Mouse (Mus musculus) gastrocnemius, postnatal 14 days (tissue): ENCODE data around the gene Pcbp1. TPM values are rescaled to one million over a fixed set of nuclear protein-coding genes. Genes with fewer than 3 reads are reported as not detected.
"Not testable (repeated sequence)": the region's sequence is repeated elsewhere in the genome, so short reads cannot be mapped to it uniquely, and the experiment has no call there.

Source experiments
- DNase-seq: peaks from one replicate; pipeline ENCODE4 v3.0.0; 2021; ENCODE audit warnings: mixed read lengths
- intact Hi-C: fragments of 180-260 bp; cut with DNase I; formaldehyde crosslinking; loops from one replicate; pipeline ENCODE4 v1.15.1; 2025; ENCODE audit warnings: low total_unique reads
- total RNA-seq, 2 experiments: library from RNA; stranded (reverse); gene quantifications; 2 replicates each; pipeline ENCODE4 v1.2.3; 2021

The Pcbp1 gene
- total RNA-seq, 2 experiments from 2014 or later, result 128 to 164 TPM

DNA sequence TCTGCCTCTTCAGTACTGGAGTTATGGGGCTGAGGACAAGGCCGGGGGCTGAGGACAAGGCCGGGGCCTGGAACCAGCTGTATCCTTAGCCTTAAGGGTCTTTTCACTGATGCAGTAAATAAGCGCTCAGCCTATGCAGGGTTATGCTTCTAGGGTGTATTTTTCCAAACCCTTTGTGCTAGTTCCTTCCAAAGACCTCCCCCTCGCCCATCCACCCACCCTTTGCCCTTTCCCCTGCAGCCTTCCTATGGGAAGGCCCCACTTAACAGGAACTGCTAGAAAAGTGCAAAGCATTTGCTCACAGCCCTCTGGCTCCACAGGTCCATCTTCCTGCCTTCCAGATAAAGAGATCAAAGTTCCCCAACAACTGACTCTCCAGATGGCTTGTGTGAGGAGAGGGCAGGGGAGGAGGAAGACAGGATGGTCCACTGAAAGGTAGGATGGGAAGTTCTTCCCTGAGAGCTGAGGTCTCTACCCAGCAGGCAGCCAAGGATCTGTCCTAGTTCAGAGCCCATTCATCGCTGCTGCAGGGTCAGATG lies 26.5 kb downstream of the Pcbp1 start:
- intact Hi-C loops, result no loop called here
- DNase-seq, result no peak

DNA sequence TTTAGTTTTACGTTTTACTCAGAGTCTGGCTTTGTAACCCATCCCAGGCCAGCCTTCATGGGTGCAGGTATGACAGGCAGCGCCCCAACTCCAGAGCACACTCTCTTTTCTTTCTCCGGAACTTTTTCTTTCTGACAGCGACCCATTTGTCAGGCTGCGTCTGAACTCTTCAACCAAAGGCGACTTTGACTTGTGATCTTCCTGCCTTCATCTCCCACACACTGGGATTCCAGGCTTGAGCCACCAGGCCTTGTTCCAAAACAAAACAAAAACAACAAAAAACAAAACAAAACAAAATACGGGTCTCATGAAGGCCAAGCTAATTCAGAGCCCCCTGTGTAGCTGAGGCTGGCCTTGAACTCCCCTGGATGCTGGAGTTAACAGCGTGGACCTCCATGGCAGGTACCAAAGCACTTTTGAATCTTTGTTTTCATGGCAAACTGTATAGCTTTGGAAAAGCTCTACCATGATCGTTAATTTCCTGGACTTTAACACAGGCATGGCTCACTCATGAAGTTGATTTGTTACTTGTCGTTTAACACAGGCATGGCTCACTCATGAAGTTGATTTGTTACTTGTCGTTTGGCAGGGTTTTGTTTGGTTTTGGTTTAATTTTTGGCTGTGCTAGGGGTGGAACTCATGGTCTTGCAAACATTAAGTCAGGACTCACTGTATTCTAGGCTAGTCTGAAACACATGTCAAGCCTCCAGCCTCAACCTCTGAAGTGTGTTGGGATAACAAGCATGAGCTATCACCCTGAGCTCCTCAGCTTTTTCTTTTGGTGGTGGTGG lies 28.0 kb downstream of the Pcbp1 start:
- no peak for DNase-seq
- intact Hi-C loops, result no loop called here

DNA sequence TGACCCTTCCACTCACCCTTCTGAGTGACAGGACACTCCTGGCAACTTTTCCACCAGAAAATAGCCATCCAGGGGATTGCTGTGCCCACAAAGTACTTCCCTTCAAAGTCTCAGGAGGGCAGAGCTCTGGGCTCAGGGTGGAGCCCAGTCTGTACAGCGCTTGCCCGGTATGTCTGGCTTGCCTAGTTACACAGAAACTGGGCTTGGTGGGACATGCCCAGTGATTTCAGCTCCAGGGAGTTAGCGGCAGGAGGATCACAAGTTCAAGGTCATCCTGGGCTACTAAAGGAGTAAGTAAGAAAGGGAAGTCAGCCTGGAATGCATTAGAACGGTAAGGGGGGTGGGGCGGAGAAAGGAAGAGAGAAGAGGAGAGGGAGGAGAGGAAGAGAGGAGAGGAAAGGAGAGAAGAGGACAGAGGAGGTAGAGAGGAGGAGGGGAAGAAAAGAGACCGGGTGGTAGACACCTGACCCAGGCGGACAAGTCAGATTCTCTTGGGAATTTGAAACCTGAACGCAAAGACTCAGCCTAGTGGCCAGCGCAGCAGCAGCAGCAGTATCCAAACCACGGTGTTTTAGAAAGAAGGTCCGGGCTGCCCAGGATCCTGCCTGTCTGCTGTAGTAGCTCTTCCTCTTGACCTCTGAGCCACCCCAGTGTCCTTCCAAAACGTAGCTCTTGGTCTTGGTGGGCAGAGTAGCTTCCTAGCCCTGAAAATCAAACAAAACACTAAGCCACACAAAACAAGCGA lies 28.9 kb downstream of the Pcbp1 start:
- DNase-seq, result no peak
- intact Hi-C loops, result no loop called here

DNA sequence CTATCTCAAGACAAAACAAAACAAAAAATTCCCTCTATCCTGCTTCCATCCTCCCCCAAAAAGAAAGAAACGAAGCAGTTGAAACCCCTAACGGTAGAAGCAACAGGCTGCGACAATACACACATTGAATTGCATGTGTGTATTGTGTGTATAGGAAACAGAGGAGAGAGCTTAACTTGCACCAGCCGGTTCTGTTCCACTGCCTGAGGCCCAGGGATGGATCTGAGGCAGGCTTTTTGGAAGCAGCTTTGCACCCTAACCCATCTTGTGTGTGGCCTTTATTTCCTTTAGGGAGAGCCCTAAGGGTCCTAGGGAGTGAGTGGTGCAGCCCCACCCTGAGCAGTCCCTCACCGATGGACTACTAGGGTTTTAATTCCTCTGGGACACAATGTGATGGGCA lies 29.5 kb downstream of the Pcbp1 start:
- intact Hi-C loops, result no loop called here
- DNase-seq, result no peak

DNA sequence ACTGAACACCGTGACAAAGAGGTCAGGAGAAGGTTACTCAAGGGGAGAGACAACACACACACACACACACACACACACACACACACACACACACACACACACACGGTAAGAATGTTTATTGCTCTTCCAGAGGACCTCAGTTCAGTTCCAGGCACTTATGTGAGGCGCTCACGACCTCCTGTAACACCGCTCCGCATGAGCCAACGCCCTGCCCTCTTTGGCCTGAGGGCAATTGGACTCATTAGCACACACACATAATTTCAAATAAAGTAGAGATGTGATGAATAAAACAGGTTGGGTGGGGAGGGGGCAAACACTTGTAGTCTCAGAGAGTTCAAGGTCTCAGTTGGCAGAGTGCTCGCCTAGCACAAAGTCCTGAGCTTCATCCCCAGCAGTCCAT lies 30.0 kb downstream of the Pcbp1 start:
- no peak for DNase-seq
- intact Hi-C loops, result no loop called here

DNA sequence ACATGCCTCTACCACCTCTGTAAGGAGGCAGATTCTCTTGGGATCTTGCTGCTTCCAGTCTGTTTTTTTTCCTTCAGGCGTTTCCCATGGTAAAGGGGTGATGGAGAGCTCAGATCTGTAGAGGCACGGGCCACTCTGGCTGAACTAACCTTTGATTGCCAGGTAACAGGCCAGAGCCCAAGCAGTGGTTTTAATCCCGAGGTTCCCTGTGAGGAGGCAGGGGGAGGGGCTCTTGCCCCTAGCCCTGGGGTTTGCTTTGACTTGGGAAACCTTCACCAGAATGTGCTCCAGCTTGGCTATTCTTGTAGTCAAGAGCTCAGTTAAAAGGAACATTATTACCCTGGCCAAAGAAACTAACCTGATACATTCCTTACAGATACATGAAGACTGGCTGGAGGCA lies 30.5 kb downstream of the Pcbp1 start:
- intact Hi-C loops, result no loop called here
- no peak for DNase-seq

DNA sequence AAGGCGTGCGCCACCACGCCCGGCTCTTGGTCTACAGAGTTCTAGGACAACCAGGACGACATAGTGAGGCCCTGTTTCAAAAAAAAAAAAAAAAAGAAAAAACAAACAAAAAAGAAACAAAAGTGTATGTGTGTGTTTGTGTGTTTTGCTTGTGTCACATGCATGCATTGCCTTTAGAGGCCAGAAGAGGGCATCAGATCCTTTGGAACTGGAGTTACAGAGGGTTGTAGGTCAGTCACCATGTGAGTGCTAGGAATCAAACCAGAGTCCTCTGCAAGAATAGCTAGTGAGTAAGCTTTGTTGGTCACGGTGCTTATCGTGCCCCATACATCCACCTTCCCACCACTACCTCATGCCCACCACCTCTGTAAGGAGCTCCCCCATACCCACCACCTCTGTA lies 31.4 kb downstream of the Pcbp1 start:
- intact Hi-C loops, result no loop called here
- DNase-seq, result no peak

DNA sequence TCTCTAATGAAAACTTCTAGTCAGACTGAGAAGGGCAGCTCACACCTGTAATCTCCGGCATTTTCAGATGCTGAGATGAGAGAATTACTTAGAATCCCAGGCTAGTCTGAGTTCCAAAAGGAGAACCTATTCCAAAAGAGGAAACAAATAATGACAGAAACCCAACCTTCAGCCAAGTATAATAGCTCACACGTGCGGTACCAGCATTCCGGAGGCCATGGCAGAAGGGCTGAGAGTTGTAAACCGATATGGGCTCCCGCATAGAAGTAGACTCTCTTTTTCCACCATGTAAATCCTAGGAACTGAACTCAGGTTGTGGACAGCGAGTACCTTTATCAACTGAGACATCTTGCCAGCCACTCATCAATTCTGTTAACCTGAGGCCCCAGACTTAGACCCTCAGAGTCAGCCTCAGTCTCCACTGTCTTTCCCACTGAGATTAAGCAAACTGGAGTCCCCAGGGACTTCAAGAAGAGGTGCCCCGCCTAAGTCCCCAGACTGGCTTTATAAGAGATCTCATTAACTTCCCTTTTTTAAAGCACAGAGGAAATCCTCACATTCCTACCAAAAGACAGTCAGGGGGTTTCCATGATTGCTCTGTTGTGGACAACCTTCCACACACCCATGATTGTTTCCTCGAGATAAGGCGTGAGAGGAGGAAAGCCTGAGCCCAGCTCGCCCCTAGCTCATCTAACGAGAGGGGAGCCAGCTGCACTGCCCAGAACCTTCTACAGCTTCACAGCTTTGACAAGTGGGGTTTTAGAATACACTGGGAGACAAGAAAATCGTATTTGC lies 32.5 kb downstream of the Pcbp1 start:
- intact Hi-C loops, result no loop called here
- DNase-seq, result no peak

DNA sequence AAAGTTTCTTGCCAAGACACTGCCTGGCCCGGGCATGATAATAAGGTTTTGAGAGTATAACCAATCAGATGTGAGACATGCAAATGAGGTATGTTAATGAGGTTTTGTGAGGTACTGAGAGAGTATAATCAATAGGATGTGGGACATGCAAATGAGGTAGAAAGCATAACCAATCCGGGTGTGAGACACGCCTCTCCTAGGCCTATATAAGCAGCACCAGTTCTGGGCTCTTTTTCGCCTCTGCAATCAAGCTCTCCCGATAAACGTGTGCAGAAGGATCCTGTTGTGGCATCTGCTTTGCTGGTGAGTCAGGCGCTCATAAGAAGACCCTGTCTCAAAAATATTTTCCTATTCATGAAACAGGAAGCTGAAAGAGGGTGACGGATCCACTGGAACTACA lies 35.7 kb downstream of the Pcbp1 start:
- DNase-seq, intact Hi-C loops: not testable (repeated sequence)

DNA sequence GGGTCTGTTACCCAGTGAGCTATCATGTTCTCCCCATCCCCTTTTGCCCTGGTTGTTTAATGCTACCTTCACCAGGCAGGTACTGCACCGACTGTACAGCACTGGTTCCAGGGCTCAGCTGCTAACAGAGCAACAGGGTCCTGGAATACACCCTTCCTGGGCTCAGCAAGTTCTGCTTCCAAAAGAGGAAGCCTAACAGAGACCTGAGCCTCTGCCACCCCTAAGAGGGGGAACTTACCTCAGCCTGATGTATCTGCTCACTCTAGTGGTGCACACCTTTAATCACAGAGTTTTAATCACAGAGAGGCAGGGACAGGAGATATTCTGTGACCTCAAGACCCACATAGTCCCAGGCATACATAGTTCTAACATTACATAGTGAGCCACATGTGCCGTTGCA lies 36.2 kb downstream of the Pcbp1 start:
- intact Hi-C loops, result loop anchor here (5.0 kb wide), 1 partner anchor 32 kb away; no protein-coding TSS in a partner anchor
- DNase-seq, result no peak

DNA sequence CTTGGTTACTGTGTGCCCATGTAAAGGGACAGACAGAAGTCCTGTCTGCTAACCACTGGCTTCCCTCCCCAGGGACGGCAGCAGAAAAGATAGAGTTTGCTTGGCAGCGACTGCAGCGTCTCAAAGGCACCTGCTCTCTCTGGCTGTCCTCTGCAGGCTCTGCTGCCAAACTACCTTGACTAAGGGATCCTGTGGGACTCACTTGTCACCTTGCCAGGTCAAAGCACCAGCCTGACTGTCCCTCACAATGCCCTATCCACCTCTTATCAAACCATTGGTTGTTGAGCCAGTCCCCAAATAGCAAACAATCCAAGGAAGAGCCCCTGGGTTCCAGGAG lies 38.0 kb downstream of the Pcbp1 start:
- DNase-seq, result peak; percentile 59
- intact Hi-C loops, result loop anchor here (5.0 kb wide), 1 partner anchor 34 kb away; no protein-coding TSS in a partner anchor

DNA sequence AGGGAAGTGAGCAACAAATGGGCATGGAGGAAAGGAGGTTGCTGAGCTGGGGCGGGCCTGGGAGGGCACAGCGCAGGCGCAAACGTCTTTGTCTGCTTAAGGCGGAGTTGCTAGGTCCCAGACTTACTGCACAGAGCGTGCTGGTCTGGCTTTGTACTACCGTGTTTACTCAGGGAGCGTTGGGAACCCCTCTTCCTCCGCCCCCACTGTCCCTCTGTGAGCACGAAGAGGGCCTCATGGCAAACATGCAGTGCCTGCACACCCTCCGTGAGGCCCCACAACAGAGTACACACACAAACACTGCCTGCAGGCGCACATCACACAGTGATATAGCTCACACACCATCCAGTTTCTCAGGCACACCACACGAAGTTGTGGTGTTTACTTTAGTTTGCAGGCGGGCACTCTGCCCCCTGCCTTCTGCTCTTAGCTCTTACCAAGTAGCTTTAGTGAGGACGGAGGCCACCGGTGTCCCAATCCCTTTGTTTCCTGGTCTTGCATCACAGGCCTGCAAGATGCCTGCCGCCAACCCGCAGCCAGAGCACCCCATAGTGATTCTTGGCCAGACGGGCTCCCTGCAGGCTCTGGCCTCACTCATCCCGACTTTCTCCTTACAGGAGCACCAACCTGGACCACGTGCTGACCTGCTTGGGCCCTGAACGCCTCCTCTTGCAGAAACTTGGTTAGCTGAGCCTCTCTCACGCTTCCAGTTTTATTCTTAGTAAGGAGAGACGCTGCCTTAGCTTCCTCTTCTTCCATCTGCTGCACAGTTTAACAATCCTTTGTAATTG lies 38.6 kb downstream of the Pcbp1 start:
- DNase-seq, result peak; percentile 87
- intact Hi-C loops, result loop anchor here (5.0 kb wide), 1 partner anchor 35 kb away; no protein-coding TSS in a partner anchor

DNA sequence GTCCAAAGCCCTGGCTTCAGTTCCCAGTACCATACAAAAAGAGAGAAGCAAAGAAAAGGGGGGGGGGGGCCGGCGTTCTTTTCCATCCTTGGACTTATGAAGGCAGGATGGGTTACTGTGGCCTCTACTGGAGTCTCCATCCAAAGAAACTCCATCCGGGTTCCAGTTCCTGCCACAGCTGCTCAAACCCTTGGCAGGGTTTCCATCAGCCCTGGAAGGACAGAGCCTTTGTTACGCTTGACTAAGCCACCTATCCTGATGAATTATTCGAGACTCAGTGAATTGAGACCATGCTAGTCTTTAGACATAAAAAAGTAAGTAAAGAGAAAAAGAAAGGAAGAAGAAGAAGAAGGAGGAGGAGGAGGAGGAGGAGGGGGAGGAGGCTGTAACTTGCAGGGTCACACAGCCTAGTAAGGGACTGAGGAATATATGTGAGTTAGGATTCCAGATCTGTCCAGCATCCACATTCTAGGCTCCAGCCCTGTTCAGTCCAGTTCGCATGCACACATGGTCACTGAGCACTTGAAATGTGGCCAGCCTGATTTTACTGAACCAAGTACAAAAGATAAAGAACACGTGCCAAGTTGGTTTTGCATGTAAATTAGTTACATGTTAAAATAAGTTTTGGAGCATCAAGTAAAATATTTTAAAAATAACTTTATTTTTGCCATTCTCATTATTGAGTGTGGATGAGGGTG lies 40.0 kb downstream of the Pcbp1 start:
- intact Hi-C loops, result loop anchor here (5.0 kb wide), 1 partner anchor 36 kb away; no protein-coding TSS in a partner anchor
- peak; percentile 35 for DNase-seq

DNA sequence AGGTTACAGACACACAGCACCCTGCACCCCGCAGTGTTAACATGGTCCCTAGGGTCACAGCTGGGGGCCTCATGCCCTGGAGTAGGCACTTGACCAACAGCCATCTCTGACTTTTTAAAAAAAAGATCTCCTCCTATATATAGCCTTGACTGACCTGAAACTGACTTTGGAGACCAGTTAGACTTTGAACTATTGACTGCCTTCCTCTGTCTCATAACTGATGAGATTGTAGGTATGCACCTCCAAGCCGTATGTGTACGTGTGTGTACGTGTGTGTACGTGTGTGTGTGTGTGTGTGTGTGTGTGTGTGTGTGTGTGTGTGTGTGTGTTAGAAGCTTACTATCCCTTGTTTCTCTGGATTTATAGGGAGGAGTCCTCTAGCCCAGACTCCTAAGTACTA lies 44.2 kb downstream of the Pcbp1 start:
- no peak for DNase-seq
- intact Hi-C loops, result no loop called here

DNA sequence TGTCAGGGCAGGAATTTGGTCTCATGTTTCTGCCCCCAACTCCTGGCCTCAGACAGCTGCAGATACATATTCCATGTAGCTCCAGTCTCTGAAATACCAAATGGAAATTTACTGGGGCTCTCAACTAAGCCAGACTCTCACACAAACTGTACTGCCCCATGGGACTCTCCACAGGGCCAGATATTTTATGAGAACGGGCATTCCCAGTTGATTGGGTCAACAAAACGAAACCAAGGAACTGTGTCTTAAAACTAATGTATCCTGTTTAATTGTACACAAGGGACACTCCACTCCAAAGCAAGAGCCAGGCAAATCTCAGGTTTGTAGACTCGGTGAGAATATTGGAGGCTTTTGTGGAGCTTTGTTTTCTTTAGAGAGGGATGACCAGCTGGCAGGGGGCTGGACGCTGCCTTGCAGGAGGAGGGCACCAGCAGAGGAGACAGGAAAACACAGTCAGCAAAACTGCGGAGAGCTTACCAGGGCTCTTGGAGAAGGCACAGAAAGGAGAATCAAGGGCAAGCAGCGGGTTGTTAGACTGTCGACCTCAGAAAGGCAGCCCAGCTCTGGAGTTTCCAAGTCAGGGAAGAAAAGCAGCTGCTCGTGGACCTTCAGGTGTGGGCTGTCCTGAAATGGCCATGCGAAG lies 45.8 kb downstream of the Pcbp1 start:
- DNase-seq, result peak; percentile 60
- intact Hi-C loops, result no loop called here

DNA sequence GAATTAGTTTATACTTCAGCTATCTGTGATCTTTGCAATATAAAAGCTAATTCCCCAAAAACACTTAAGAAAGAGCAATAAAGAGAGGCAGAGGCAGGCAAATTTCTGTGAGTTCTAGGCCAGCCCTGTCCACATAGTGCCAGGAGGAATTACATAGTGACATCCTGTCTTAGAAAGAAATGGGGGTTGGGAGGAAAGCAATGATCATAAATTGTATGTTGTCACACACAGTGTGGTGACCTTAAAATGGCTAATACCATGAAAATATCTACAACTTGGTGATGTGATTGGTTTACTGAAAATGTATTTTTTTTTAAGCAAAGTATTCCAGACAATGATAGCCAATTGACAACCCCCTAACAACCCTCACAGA lies 46.3 kb downstream of the Pcbp1 start:
- intact Hi-C loops, result no loop called here
- no peak for DNase-seq

DNA sequence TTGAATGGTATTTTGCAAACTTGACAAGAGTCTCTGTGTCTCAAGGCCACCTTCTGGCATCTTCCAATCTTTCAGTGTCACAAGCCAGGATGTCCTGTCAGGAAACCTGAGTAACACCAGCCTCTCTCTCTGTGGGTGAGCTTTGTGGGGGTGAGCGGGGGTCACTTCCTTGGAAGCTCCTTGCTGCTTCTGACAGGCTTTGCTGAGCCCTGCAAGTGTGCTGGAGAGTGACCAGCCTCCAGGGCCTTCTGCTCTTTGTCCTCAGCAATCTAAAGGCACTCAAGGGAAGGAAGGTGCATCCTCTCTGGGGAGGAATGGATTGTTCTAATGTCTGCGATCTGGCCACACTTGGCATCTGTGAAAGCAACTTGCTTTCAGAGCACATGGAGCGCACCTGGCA lies 46.8 kb downstream of the Pcbp1 start:
- intact Hi-C loops, result no loop called here
- DNase-seq, result peak; percentile 33

DNA sequence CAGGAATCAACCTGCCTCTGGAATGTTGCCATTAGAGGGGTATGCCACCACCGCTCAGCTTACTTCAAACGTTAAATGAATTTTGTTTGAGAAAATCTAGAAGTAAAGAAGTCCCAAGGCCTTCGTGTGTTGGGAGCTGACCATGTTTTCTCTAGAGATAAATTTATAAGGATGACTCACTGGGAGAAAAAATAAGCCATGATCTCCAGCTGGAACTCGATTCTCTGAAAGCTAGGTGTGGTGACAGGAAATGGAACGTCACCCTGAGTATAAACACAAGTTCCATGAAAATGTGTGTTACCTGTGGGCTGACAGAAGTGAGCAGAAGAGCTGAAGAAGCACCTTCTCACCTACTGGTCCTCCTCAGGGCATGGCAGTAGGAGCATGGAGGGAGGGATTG lies 49.2 kb downstream of the Pcbp1 start:
- intact Hi-C loops, result no loop called here
- no peak for DNase-seq
